Mouse (Mus musculus): Measurements from ENCODE around the gene Ldah. TPM values are rescaled to one million over a fixed set of nuclear protein-coding genes. Genes with fewer than 3 reads are reported as not detected.

Gene Ldah
- 10 to 100 TPM; 25.4 to 30.2 TPM for total RNA-seq (2023)

DNA sequence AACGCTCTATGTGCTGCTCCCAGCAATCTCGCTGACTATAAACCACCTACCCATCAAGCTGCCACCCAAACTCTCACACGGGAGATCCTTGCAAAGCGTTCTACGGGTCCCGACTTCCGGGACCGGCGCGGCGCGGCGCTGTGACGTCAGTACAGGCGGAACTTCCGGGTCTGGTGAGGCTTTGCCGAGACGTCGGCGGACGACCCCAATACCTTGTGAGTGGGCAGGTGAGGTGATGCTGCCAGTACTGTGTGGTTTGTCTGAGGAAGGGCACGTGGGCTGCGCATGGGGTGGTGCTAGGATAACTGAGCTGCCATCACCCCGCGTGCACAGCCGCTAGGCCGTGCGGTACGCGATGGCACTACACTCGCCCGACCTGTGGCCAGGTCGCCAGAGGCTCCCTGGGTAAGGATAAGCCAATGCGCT is at the start of gene Ldah:
TSS of gene Ldah (plus strand) at position 130 of the 426 bp plus-strand sequence.

DNA sequence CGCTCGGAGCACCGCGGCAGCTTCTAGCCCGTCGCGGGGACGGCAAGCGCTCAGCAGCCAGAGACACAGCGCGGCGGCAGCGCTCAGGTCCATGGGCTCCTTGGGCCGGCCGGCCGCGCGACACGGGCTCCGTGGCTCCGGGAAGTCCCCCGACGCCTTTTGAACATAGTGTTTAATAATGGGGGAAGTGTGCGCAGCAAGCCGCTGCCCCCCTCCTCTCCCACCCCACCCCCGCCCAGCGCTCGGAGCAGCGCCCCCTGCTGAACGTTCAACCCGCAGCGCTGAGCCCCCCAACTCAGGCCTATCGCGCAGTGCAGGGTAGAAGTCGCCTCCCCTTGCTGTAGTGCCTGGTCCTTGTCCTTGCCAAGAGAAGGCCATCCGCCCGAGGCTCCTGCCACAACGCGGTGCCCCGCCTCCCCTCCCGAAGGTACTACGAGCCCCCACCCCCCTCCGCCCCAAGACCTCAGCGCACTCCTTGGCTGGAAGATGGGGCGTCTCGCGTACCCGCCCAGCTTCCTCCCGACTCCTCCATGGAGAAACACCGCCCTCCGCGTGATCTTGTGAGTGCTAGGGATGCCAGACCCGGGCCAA is 94.0 kb downstream of the Ldah start, which contains the start of gene Gdf7:
TSS of gene Gdf7 (minus strand) at position 114 of the 591 bp plus-strand sequence.

DNA sequence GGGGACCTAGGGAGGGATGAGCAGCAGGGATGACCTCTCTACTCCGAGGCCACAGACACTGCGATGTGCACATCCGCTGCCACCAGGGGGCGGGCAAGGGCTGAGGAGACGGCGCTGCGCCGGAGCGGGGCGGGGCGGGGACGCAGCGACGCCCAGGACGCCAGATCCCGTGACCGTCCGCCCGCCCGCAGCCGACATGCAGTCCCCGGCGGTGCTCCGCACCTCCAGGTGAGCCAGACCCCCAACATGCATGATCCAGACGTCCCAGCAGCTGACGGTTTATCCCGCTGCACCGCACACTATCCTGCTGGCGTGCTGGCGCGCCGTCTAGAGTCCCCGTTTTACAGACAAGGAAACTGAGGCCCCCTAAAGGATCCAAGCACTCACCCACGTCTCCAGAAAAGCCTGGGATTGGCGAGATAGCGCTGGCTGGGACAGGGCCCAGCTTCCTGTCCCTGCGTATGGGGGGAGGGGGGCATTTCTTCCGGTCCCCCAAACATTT is 105.4 kb downstream of the Ldah start, which contains the start of gene Hs1bp3:
TSS of gene Hs1bp3 (plus strand) at position 163 of the 502 bp plus-strand sequence.

Other genes with a start within 250 kb of the Ldah start
- not detected for gene Apob, start 230.5 kb upstream of the Ldah start, total RNA-seq (2023)
- not detected for gene Gdf7, start 93.8 kb downstream of the Ldah start, total RNA-seq (2023)
- gene Hs1bp3, start 105.3 kb downstream of the Ldah start, total RNA-seq (2023), result 10 to 100 TPM; 13.9 to 19.0 TPM

Data from neutrophil, adult 59 days (primary cell).